ENCODE assay signal across 17 mouse cellular contexts in the genomic region with DNA sequence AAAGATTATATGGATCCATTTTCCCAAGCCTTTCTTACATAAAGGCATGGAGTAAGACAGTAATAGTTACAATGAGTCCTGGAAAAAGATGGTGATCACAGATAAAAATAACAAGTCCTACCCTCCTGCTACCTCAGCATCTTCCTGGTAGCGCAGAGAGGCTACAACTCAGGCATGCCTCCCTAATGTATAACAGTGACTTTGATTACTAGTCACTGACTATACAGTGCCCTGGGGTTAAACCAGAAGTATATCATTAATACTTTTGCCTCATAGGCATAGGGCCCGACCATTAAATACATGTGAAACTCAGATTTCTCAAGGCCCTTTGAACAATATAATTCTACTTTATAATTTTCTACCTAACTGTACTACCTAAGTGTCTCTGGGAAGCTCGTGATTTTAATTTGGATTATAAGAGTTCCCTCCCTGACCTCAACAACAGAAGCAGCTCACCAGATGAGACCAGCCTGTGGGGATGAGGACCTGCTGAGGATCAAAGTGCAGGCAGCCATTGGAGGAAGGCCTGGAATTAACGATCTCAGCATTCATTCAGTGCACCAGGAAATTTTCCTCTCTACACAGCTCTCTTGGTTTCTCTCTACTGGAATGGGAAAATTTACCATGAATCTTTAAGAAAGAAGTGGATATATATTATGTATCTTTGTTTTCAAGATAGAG. TPM values are rescaled to one million over a fixed set of nuclear protein-coding genes. Genes with fewer than 3 reads are reported as not detected.
DNase-seq lines count a peak whose midpoint lies in the region; ATAC-seq and TF ChIP-seq lines count a peak whose summit lies in the region.
"Had no signal": no experiment of that assay in that cellular context is flagged by ENCODE, and none has a peak within 500 bp of the region (broad histone marks: within the 10 kb centered on the region; RNA-seq: fewer than 3 reads in every experiment).

No protein-coding gene starts in this region.

- 0 out of 2 replicates have a peak, but pooled peaks cover 3% of the 10 kb centered on the region for H3K9me3 ChIP-seq in heart, embryonic 13.5 days
- no peaks in the 10 kb centered on the region for H3K9me3 ChIP-seq in midbrain, embryonic 13.5 days
- H3K9me3 ChIP-seq in midbrain, embryonic 16.5 days (replicated peaks; ENCODE audit: control insufficient read depth, low read length, poor library complexity, severe bottlenecking): no peaks in the 10 kb centered on the region
- H3K9me3 ChIP-seq in kidney, postnatal 0 days (replicated peaks; ENCODE audit: low read length): no peaks in the 10 kb centered on the region
- peaks cover 4% of the 10 kb centered on the region for H3K9me3 ChIP-seq in liver, embryonic 16.5 days (replicated peaks; ENCODE audit: control insufficient read depth, low read length)
- H3K9me3 ChIP-seq: hindbrain, embryonic 12.5 days; limb, embryonic 15.5 days had no signal

- TF ChIP-seq CTCF in kidney, postnatal 0 days (IDR thresholded peaks at IDR 0.05; ENCODE audit: low read depth): no peak

- H3K27ac ChIP-seq in heart, embryonic 13.5 days (replicated peaks): peak overlapping the region; percentile 58
- H3K27ac ChIP-seq in midbrain, embryonic 13.5 days: no peak overlapping the region
- H3K27ac ChIP-seq in midbrain, embryonic 16.5 days (ENCODE audit: low read length): no peak overlapping the region
- H3K27ac ChIP-seq in kidney, postnatal 0 days: peak overlapping the region; percentile 33; the same call in 1 of the 2 replicates
- H3K27ac ChIP-seq in liver, embryonic 16.5 days (ENCODE audit: low read length): peak overlapping the region; percentile 99
- H3K27ac ChIP-seq: embryonic facial prominence, embryonic 12.5 days; hindbrain, embryonic 12.5 days; limb, embryonic 15.5 days had no signal

- WGBS in heart, embryonic 13.5 days: 82% methylated on average over 4 of the region's 4 CpGs
- 66% methylated on average over 4 of the region's 4 CpGs for whole genome bisulfite sequencing in midbrain, embryonic 13.5 days
- WGBS in midbrain, embryonic 16.5 days: 73% methylated on average over 4 of the region's 4 CpGs
- WGBS in kidney, postnatal 0 days: 69% methylated on average over 4 of the region's 4 CpGs
- WGBS in liver, embryonic 16.5 days (ENCODE audit: insufficient replicate concordance): 68% methylated on average over 4 of the region's 4 CpGs

- no peak overlapping the region for H3K4me3 ChIP-seq in heart, embryonic 13.5 days
- H3K4me3 ChIP-seq in midbrain, embryonic 13.5 days (replicated peaks): no peak overlapping the region
- no peak overlapping the region for H3K4me3 ChIP-seq in midbrain, embryonic 16.5 days (ENCODE audit: low read depth, low read length)
- no peak overlapping the region for H3K4me3 ChIP-seq in kidney, postnatal 0 days (replicated peaks; ENCODE audit: low read depth, low read length)
- no peak overlapping the region for H3K4me3 ChIP-seq in liver, embryonic 16.5 days (ENCODE audit: low read depth, low read length)
- H3K4me3 ChIP-seq: embryonic facial prominence, embryonic 12.5 days; hindbrain, embryonic 12.5 days; limb, embryonic 15.5 days; megakaryocyte, embryonic 14.5 days had no signal

- peaks cover 15% of the 10 kb centered on the region for H3K36me3 ChIP-seq in heart, embryonic 13.5 days
- peaks cover 3% of the 10 kb centered on the region; the same call in 1 of the 2 replicates for H3K36me3 ChIP-seq in midbrain, embryonic 13.5 days
- no peaks in the 10 kb centered on the region for H3K36me3 ChIP-seq in midbrain, embryonic 16.5 days (ENCODE audit: control insufficient read depth, insufficient read depth, low read length)
- H3K36me3 ChIP-seq in kidney, postnatal 0 days (ENCODE audit: insufficient read depth, low read length): 0 out of 2 replicates have a peak, but pooled peaks cover 3% of the 10 kb centered on the region
- H3K36me3 ChIP-seq in liver, embryonic 16.5 days (ENCODE audit: control insufficient read depth, insufficient read depth): peaks cover 6% of the 10 kb centered on the region
- H3K36me3 ChIP-seq: embryonic facial prominence, embryonic 12.5 days; hindbrain, embryonic 12.5 days; limb, embryonic 15.5 days had no signal

- intact Hi-C loops in gastrocnemius, postnatal 36 days (cut with DNase I): no loop called here

- ATAC-seq in heart, embryonic 13.5 days (ENCODE audit: extremely low read depth, insufficient number of reproducible peaks, low FRiP score, low TSS enrichment): no peak
- peak; percentile 50; the same call in 1 of the 2 replicates for ATAC-seq in midbrain, embryonic 13.5 days
- ATAC-seq in midbrain, embryonic 16.5 days: no peak
- peak; percentile 73 for ATAC-seq in kidney, postnatal 0 days (replicated peaks; ENCODE audit: low FRiP score, low read depth)
- no peak for ATAC-seq in liver, embryonic 16.5 days (ENCODE audit: low read depth)

- H3K4me2 ChIP-seq in heart, embryonic 13.5 days: no peak overlapping the region
- no peak overlapping the region for H3K4me2 ChIP-seq in midbrain, embryonic 13.5 days (replicated peaks)
- H3K4me2 ChIP-seq in midbrain, embryonic 16.5 days (ENCODE audit: low read length): no peak overlapping the region
- no peak overlapping the region for H3K4me2 ChIP-seq in kidney, postnatal 0 days (ENCODE audit: low read length)
- peak overlapping the region; percentile 36 for H3K4me2 ChIP-seq in liver, embryonic 16.5 days (ENCODE audit: low read depth, low read length)
- H3K4me2 ChIP-seq: embryonic facial prominence, embryonic 12.5 days; hindbrain, embryonic 12.5 days; limb, embryonic 15.5 days had no signal

- H3K4me1 ChIP-seq in heart, embryonic 13.5 days: peaks cover 10% of the 10 kb centered on the region
- H3K4me1 ChIP-seq in midbrain, embryonic 13.5 days (replicated peaks): 0 out of 2 replicates have a peak, but pooled peaks cover 3% of the 10 kb centered on the region
- no peaks in the 10 kb centered on the region for H3K4me1 ChIP-seq in midbrain, embryonic 16.5 days (ENCODE audit: control insufficient read depth, insufficient read depth, low read length)
- H3K4me1 ChIP-seq in kidney, postnatal 0 days (replicated peaks; ENCODE audit: insufficient read depth, low read length): no peaks in the 10 kb centered on the region
- peaks cover 38% of the 10 kb centered on the region for H3K4me1 ChIP-seq in liver, embryonic 16.5 days (ENCODE audit: control insufficient read depth, low read depth, low read length)
- H3K4me1 ChIP-seq: embryonic facial prominence, embryonic 12.5 days; hindbrain, embryonic 12.5 days; limb, embryonic 15.5 days; megakaryocyte, embryonic 14.5 days had no signal

- DNase-seq in heart, adult 8-10 months (ENCODE audit: low spot score): no peak
- DNase-seq in kidney, postnatal 0 days (ENCODE audit: low spot score): no peak
- no peak for DNase-seq in layer of hippocampus, adult 18-20 months (ENCODE audit: low spot score in 2 of 2)
- DNase-seq in gastrocnemius, postnatal 36 days: no peak
- DNase-seq: adrenal gland, postnatal 25 days; cerebellum, adult 9-10 months; gastrocnemius, postnatal 14 days; layer of hippocampus, postnatal 36 days; lung, postnatal 14 days had no signal

- H3K9ac ChIP-seq in heart, embryonic 13.5 days: no peak overlapping the region
- H3K9ac ChIP-seq in midbrain, embryonic 13.5 days (replicated peaks): no peak overlapping the region
- H3K9ac ChIP-seq in midbrain, embryonic 16.5 days (ENCODE audit: low read depth, low read length): no peak overlapping the region
- H3K9ac ChIP-seq in kidney, postnatal 0 days (ENCODE audit: low read depth, low read length): no peak overlapping the region
- peak overlapping the region; percentile 57 for H3K9ac ChIP-seq in liver, embryonic 16.5 days (ENCODE audit: low read depth, low read length)
- H3K9ac ChIP-seq: embryonic facial prominence, embryonic 12.5 days; hindbrain, embryonic 12.5 days; limb, embryonic 15.5 days had no signal

- H3K27me3 ChIP-seq in heart, embryonic 13.5 days (replicated peaks): no peaks in the 10 kb centered on the region
- H3K27me3 ChIP-seq in midbrain, embryonic 13.5 days: no peaks in the 10 kb centered on the region
- H3K27me3 ChIP-seq in midbrain, embryonic 16.5 days (ENCODE audit: control insufficient read depth, insufficient read depth, low read depth, low read length): no peaks in the 10 kb centered on the region
- no peaks in the 10 kb centered on the region for H3K27me3 ChIP-seq in kidney, postnatal 0 days (ENCODE audit: insufficient read depth, low read length)
- H3K27me3 ChIP-seq in liver, embryonic 16.5 days (ENCODE audit: control insufficient read depth, insufficient read depth, low read depth, low read length): no peaks in the 10 kb centered on the region
- H3K27me3 ChIP-seq: embryonic facial prominence, embryonic 12.5 days; hindbrain, embryonic 12.5 days; limb, embryonic 15.5 days; megakaryocyte, embryonic 14.5 days had no signal

RNA-seq across cellular contexts. Expression of a gene that starts 40.7 kb away (rescaled TPM):
- polyA plus RNA-seq in heart, embryonic 13.5 days (2015; fragmentation: Nextera tagmentation; extraction: Ambion mirVana): 7.1 and 7.2 TPM in 2 replicates
- total RNA-seq in heart, adult 8-10 months (2022): 1 to 10 TPM; 2.6 to 3.6 (median 3.0) TPM
- 11.3 and 11.9 TPM in 2 replicates for polyA plus RNA-seq in midbrain, embryonic 13.5 days (2015; fragmentation: Nextera tagmentation; extraction: Ambion mirVana)
- polyA plus RNA-seq in midbrain, embryonic 16.5 days (2015; fragmentation: Nextera tagmentation; extraction: Ambion mirVana): 24.6 and 25.4 TPM in 2 replicates
- polyA plus RNA-seq in kidney, postnatal 0 days (2015; fragmentation: Nextera tagmentation; extraction: Ambion mirVana): 19.6 and 21.9 TPM in 2 replicates
- 12.4 and 12.9 TPM in 2 replicates for polyA plus RNA-seq in liver, embryonic 16.5 days (2015; fragmentation: Nextera tagmentation; extraction: Ambion mirVana)
- 100 to 1,000 TPM in 1 of 2 experiments, 10 to 100 TPM in 1; 94.7 to 100 TPM for total RNA-seq in layer of hippocampus, adult 18-20 months (2021)
- 1 to 10 TPM; 2.1 to 2.5 TPM for total RNA-seq in gastrocnemius, postnatal 36 days (2021)

Comparison
In these comparisons a context has a peak if more than half of its experiments do, and no peak if none do; other contexts are left out.
1. ATAC-seq: peak in midbrain, embryonic 13.5 days (single experiment) and kidney, postnatal 0 days (single experiment); none in heart, embryonic 13.5 days (single experiment), midbrain, embryonic 16.5 days (single experiment) and liver, embryonic 16.5 days (single experiment).
2. H3K27ac ChIP-seq: peak in heart, embryonic 13.5 days (single experiment), kidney, postnatal 0 days (single experiment) and liver, embryonic 16.5 days (single experiment); none in midbrain, embryonic 13.5 days (single experiment) and midbrain, embryonic 16.5 days (single experiment).